Mouse (Mus musculus) hindbrain, postnatal 0 days (tissue): Measurements from ENCODE around the gene Clybl. TPM values are rescaled to one million over a fixed set of nuclear protein-coding genes. Genes with fewer than 3 reads are reported as not detected.

ENCODE experiments used
- ATAC-seq: fragments of 200-750 bp; cut with Nextera tagmentation; 2 replicates; pipeline ENCODE4 v1.8.0; 2017; ENCODE audit warnings: mild to moderate bottlenecking, moderate TSS enrichment, moderate library complexity
- DNase-seq: peaks from one replicate; pipeline ENCODE4 v3.0.0-alpha.2; 2015; ENCODE audit warnings: low spot score
- H3K27ac ChIP-seq: fragments of 300-500 bp; sonication (generic); 2 replicates; pipeline ENCODE4 v1.5.1; 2014; ENCODE audit warnings: mild to moderate bottlenecking
- H3K27me3 ChIP-seq: fragments of 300-500 bp; sonication (generic); 2 replicates; pipeline ENCODE4 v1.6.1; 2014; ENCODE audit warnings: low read length, mixed read lengths; ENCODE audit not compliant: insufficient read depth
- H3K36me3 ChIP-seq: fragments of 300-500 bp; sonication (generic); 2 replicates; pipeline ENCODE4 v1.6.1; 2014; ENCODE audit warnings: low read length, mixed read lengths; ENCODE audit not compliant: insufficient read depth
- H3K4me1 ChIP-seq: fragments of 300-500 bp; sonication (generic); 2 replicates; pipeline ENCODE4 v1.6.1; 2014; ENCODE audit warnings: antibody characterized with exemption, low read length, mixed read lengths; ENCODE audit not compliant: insufficient read depth
- H3K4me2 ChIP-seq: fragments of 300-500 bp; sonication (generic); 2 replicates; pipeline ENCODE4 v1.6.1; 2014; ENCODE audit warnings: low read depth, mild to moderate bottlenecking, low read length, moderate library complexity, mixed read lengths
- H3K4me3 ChIP-seq: fragments of 300-500 bp; sonication (generic); 2 replicates; pipeline ENCODE4 v1.5.1; 2014; ENCODE audit warnings: low read length
- H3K9ac ChIP-seq: fragments of 300-500 bp; sonication (generic); replicated peaks from 2 replicates; pipeline ENCODE4 v1.6.1; 2014; ENCODE audit warnings: mild to moderate bottlenecking, low read length, moderate library complexity, mixed read lengths
- H3K9me3 ChIP-seq: fragments of 300-500 bp; sonication (generic); 2 replicates; pipeline ENCODE4 v1.6.1; 2016; ENCODE audit warnings: low read length, mixed read lengths
- CTCF ChIP-seq: IDR thresholded peaks from 2 replicates; pipeline ENCODE4 v1.5.1; 2016; ENCODE audit warnings: antibody characterized with exemption, control low read depth, low read depth
- WGBS: fragments of 180-500 bp; shearing (Covaris S2); extraction: QIAGEN DNeasy Blood & Tissue Kit; methylation state at CpG from one replicate; pipeline ENCODE4 v1.1.7; 2014; 5-methylcytosine and 5-hydroxymethylcytosine counted together
- polyA plus RNA-seq: library from polyadenylated mRNA; unstranded; fragments of >200 nt; fragmentation: Nextera tagmentation; extraction: Ambion mirVana; gene quantifications from 2 replicates; pipeline ENCODE4 v1.2.1, GENCODE M21; 2015
- total RNA-seq: library from RNA; depleted of rRNA; stranded (reverse); fragments of >200 nt; gene quantifications from 2 replicates; pipeline ENCODE4 v1.2.3, GENCODE M21; 2014

The Clybl gene
- total and polyA plus RNA-seq, 2 experiments from 2014 or later: 13.3 to 26.7 TPM

DNA sequence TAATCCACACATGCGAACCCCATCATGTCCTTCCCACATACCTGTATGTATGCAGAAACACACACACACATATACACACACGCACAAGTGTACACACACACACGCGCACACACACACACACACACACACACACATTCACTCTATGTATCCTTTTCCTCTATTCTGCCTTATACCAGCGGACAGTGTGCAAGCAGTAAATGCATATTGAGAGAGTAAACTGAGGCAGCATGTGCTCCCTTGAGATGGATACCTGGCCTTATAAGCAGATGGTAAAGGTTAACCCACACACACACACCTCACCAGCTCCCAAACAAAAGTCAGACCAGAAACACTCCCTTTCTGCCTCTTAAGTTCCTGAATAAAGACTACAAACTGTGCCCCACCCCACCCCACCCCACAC is 204.3 kb downstream of the Clybl start:
- ATAC-seq: no peak
- DNase-seq: no peak
- H3K27me3 ChIP-seq: peaks cover 8% of the 10 kb centered on the region; the same call in 1 of the 2 replicates

DNA sequence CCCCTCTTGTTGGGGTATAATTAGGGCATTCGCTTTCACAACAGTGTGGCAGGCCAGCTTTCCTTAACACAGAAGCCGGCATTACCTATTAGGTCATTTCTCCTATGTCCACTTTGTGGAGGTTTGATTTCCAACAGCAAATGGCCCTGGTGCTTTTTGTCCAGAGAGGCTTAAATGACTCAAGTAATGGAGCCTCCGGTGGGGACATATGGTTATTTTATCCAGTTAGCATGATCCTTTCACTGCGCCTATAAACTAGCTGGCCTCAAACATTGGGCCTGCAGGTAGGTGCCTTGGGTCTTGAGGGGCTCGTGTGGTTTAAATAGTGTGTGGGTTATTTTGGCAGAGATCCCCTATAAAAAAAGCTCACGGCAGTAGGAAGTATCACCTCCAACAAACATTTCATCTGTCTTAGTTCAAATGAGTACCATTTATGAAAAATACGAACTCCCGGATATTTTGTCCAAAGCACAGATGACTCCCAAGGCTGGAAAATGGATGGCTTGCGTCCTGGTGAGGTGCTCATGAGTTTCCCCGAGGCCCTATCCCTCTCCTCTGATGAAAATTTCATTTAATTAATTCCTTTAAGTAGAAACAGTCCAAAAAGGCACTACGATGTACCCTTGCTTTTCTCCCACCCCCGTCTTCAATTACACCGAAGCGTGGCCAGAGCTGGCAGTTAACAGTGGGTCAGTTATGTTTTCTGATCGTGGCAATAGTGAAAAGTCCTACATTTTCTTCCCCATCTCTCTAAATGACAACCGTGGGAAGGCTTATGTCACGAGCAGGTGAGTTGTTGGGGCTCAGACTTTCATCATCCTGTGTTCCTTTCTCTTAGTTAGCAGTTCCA is 205.0 kb downstream of the Clybl start:
- DNase-seq: no peak
- no peaks in the 10 kb centered on the region for H3K9me3 ChIP-seq

More for the DNA sequence above, 204.3 kb downstream of the Clybl start:
- TF ChIP-seq CTCF: no peak
- H3K4me2 ChIP-seq: peak overlapping the region; percentile 22; the same call in 1 of the 2 replicates
- WGBS: 86% methylated on average over 5 of the region's 5 CpGs
- no peaks in the 10 kb centered on the region for H3K36me3 ChIP-seq
- H3K9ac ChIP-seq: no peak overlapping the region
- no peaks in the 10 kb centered on the region for H3K4me1 ChIP-seq
- no peak overlapping the region for H3K4me3 ChIP-seq
- peak overlapping the region; percentile 52 for H3K27ac ChIP-seq
- no peaks in the 10 kb centered on the region for H3K9me3 ChIP-seq

DNA sequence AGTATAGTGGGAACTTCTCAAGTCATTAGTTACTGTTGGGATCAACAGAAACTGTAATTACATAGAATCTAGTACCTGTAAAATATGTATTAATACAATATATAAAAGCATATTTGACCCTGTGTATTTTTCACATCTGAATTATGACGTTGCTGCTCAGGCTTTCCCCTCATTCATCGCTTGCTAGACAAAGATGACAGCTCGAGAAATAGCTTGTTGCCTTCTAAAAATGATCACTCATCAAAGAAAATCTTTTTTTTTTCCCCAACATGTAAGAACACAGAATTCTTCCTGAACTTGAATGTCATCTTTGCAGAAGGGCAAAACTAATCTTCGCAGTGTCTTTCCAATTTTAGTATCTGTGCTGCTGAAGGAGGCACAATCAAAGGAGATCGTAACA is 206.3 kb downstream of the Clybl start:
- H3K4me3 ChIP-seq: no peak overlapping the region
- peaks cover 8% of the 10 kb centered on the region; the same call in 1 of the 2 replicates for H3K27me3 ChIP-seq
- WGBS: 59% methylated on average over 5 of the region's 5 CpGs
- H3K36me3 ChIP-seq: no peaks in the 10 kb centered on the region
- no peaks in the 10 kb centered on the region for H3K4me1 ChIP-seq
- no peaks in the 10 kb centered on the region for H3K9me3 ChIP-seq
- ATAC-seq: no peak
- TF ChIP-seq CTCF: no peak
- H3K4me2 ChIP-seq: peak overlapping the region; percentile 33; the same call in 1 of the 2 replicates
- no peak for DNase-seq
- H3K9ac ChIP-seq: peak overlapping the region; percentile 37
- peak overlapping the region; percentile 84 for H3K27ac ChIP-seq

More for the DNA sequence above, 205.0 kb downstream of the Clybl start:
- peak overlapping the region; percentile 52 for H3K27ac ChIP-seq
- peaks cover 8% of the 10 kb centered on the region; the same call in 1 of the 2 replicates for H3K27me3 ChIP-seq
- H3K4me3 ChIP-seq: no peak overlapping the region
- no peak for TF ChIP-seq CTCF
- no peak for ATAC-seq
- H3K4me1 ChIP-seq: no peaks in the 10 kb centered on the region
- H3K4me2 ChIP-seq: peak overlapping the region; percentile 22
- no peaks in the 10 kb centered on the region for H3K36me3 ChIP-seq
- peak overlapping the region; percentile 31; the same call in 1 of the 2 replicates for H3K9ac ChIP-seq
- 64% methylated on average over 17 of the region's 17 CpGs for WGBS

DNA sequence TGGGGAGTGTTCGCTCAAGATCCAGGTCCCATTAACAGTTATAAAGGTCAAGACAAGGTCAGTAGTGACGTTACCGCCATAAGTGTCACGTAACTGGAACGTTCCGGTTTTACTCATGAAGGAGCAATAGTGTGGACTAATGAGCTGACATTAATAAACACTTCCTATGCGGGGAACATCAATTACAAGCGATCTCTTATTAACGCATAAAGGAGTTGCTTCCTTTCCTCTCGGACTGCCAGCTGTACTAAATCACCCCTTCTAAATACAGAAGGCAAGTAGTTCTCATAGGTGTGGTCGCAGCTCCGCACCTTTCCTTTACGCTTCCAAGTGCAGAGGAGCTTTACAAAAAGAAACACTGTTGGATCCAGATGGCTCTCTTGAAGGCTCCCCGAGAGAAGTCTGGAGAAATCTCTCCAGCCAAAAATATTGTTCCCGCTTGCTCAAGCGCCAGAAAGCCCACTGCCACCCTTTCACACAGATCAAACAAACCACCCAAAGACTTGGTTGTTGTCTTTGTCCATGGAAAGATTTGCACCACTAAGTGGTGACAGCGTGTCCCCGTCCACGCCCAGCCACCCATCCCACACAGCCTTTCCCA is 207.0 kb downstream of the Clybl start:
- peak overlapping the region; percentile 33 for H3K4me2 ChIP-seq

DNA sequence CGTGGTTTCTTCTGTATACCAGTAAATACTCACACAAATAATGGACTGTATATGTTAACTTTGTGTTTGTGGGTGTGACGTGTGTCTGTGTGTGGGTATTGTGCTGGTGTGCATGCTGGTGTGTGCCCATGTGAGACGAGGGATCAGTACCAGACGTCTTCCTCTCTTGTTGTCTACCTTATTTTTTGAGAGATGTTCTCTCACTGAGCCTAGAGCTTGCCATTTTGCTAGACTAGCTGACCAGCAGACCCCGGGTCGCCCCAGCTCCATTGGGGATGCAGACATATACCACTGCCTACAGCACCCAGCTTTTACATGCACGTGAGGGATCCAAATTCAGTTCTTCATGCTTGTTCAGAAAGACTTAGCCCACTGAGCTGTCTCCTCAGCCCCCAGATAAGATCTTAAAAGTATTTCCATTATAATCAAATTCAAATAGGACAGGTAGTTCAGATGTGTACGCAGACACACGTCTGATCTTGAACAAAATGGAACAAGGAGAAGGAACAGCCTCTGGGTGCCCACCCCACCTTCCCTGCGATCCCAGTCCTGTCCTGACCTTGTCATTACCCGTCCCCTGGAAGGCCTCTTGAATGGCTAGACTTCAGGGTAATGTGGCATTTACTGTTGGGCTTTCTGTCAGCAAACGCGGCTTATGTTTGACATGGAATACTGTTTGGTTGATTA is 208.3 kb downstream of the Clybl start:
- DNase-seq (no peak), ATAC-seq (no peak)
- Histone ChIP-seq H3K9me3 (no peaks in the 10 kb centered on the region), H3K27ac (peak overlapping the region; percentile 66), H3K4me3 (no peak overlapping the region), H3K36me3 (no peaks in the 10 kb centered on the region), H3K4me1 (no peaks in the 10 kb centered on the region), H3K9ac (0 out of 2 replicates have a peak overlapping the region, but pooled peaks have one; percentile 1), H3K27me3 (0 out of 2 replicates have a peak, but pooled peaks cover 4% of the 10 kb centered on the region), H3K4me2 (no peak overlapping the region)
- TF ChIP-seq CTCF: no peak
- WGBS: 76% methylated on average over 13 of the region's 13 CpGs

More for the DNA sequence above, 207.0 kb downstream of the Clybl start:
- Histone ChIP-seq H3K4me3 (no peak overlapping the region; the same call in 1 of the 2 replicates), H3K9ac (peak overlapping the region; percentile 37), H3K27me3 (peaks cover 8% of the 10 kb centered on the region; the same call in 1 of the 2 replicates), H3K27ac (peak overlapping the region; percentile 84), H3K36me3 (no peaks in the 10 kb centered on the region), H3K4me1 (no peaks in the 10 kb centered on the region), H3K9me3 (no peaks in the 10 kb centered on the region)
- ATAC-seq (peak; percentile 70), DNase-seq (peak; percentile 48)
- WGBS: 44% methylated on average over 19 of the region's 19 CpGs
- TF ChIP-seq CTCF: no peak

DNA sequence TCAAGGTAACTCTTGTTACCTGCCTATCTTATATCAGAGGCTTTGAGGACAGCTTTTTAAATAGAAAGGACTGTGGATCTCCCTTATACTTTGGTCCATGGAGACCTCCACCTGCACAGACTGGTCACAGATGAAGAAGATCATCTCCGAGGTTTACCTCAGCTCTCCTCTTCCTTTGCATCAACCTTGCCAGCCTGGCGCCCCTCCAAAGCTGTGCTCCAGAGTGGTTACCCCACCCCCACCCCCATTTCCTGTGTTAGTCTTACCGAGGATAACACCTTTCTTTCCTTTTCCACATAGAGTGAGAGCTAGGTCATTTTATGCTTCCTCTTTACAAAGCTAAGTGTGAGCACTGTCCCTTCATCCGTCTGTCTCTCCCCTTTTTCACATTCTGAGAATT is 209.4 kb downstream of the Clybl start:
- 61% methylated on average over 4 of the region's 4 CpGs for WGBS
- no peaks in the 10 kb centered on the region for H3K27me3 ChIP-seq
- no peak for TF ChIP-seq CTCF
- H3K36me3 ChIP-seq: no peaks in the 10 kb centered on the region
- H3K9me3 ChIP-seq: no peaks in the 10 kb centered on the region
- ATAC-seq (no peak), DNase-seq (no peak)
- H3K4me1 ChIP-seq: no peaks in the 10 kb centered on the region
- H3K4me2 ChIP-seq: no peak overlapping the region
- peak overlapping the region; percentile 26; the same call in 1 of the 2 replicates for H3K27ac ChIP-seq
- no peak overlapping the region for H3K4me3 ChIP-seq
- H3K9ac ChIP-seq: no peak overlapping the region
